Mouse (Mus musculus) ES-Bruce4 (cell line): ENCODE measurements around the gene Stat5b.

Experiments used
- CTCF ChIP-seq: IDR thresholded peaks from one replicate; pipeline ENCODE4 v1.8.1; 2011; ENCODE audit warnings: low read depth, low read length
- EP300 ChIP-seq: IDR thresholded peaks from 2 replicates; pipeline ENCODE4 v1.6.1; 2011; ENCODE audit warnings: low read depth, low read length; ENCODE audit not compliant: insufficient read depth
- POLR2A ChIP-seq: IDR thresholded peaks from one replicate; pipeline ENCODE4 v1.8.1; 2011; ENCODE audit warnings: low read length; ENCODE audit not compliant: insufficient read depth

DNA sequence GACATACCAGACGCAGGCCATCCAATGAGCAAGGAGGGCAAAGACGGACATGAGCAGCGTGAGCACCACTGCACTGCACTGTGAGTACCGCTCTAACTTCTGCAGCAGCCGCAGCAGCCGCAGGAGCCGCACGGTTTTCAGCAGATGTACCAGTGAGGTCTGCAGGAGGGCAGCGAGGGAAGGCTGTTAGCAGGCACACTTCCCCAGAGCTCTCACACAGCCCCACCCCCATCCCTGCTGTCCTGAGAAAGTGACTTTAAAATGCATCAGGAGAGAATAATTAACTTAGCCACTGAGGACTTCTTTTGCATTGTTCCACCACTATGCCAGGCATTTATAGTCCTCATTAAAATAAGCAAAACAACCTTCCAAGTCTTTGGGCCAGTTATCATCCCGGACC, 98.2 kb downstream of the Stat5b start:
- TF ChIP-seq POLR2A (no peak), CTCF (no peak), EP300 (no peak)
